Mouse (Mus musculus): ENCODE data around the gene Phf23. TPM values are rescaled to one million over a fixed set of nuclear protein-coding genes. Genes with fewer than 3 reads are reported as not detected.
A peak's percentile ranks its signal among the peaks of the same experiment; 100 is the strongest.

Gene Phf23
- polyA plus RNA-seq, 1 experiment from 2014 or later = 36.6 TPM

DNA sequence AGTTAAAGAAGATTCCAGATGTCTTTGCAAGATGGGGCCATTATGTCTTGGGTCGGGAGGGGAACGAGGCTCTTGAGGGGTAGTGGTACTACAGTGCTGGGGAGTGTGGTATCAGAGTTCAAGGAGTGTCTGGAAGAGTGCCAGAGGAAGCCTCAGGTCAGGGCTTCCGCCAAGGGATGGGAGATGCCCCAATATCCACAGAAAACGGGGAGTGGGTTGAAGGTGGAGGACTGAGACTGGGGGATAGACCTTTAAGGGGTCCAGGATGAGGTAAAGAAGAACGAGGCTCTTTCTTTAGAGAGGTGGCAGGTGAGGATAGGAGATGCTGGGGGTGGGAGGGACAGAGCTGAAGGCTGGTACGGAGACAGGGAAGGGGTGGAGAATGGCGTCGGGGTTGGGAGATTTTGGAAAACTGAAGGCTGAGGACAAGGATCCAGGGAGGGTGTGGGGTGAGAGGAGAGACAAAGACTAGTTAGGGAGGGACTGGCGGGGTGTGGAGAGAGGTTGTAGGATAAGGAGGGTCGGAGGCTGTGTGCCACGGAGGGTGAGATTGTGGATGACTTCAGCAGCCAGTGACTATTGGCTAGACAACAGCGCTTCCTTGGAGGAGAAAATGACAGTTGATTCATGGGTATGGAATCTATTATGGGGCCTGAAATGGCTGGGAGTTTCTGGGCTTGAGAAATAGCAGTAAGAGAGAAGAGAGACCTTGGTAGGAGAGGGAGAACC, 33.0 kb downstream of the Phf23 start:
- 0 out of 2 replicates have a peak overlapping the region, but pooled peaks have one; percentile 8 for H3K9ac ChIP-seq (ENCODE audit: low read depth, low read length)
- H3K36me3 ChIP-seq (ENCODE audit: control insufficient read depth, insufficient read depth, low read length) = peaks cover 10% of the 10 kb centered on the region; the same call in 1 of the 2 replicates
- no peaks in the 10 kb centered on the region; the same call in 1 of the 2 replicates for H3K27me3 ChIP-seq (replicated peaks; ENCODE audit: control insufficient read depth, insufficient read depth, low read length)
- peak overlapping the region; percentile 14; the same call in 1 of the 2 replicates for H3K4me3 ChIP-seq (ENCODE audit: low read depth, low read length)
- H3K4me2 ChIP-seq = peak overlapping the region; percentile 46
- DNase-seq (ENCODE audit: low spot score) = no peak
- no peaks in the 10 kb centered on the region for H3K9me3 ChIP-seq (ENCODE audit: control insufficient read depth, low read length)
- peaks cover 44% of the 10 kb centered on the region for H3K4me1 ChIP-seq (replicated peaks; ENCODE audit: control insufficient read depth, insufficient read depth, low read length)
- ATAC-seq (replicated peaks; ENCODE audit: low FRiP score) = no peak
- H3K27ac ChIP-seq (ENCODE audit: low read depth, low read length) = peak overlapping the region; percentile 41
- whole genome bisulfite sequencing = 25% methylated on average over 12 of the region's 12 CpGs

DNA sequence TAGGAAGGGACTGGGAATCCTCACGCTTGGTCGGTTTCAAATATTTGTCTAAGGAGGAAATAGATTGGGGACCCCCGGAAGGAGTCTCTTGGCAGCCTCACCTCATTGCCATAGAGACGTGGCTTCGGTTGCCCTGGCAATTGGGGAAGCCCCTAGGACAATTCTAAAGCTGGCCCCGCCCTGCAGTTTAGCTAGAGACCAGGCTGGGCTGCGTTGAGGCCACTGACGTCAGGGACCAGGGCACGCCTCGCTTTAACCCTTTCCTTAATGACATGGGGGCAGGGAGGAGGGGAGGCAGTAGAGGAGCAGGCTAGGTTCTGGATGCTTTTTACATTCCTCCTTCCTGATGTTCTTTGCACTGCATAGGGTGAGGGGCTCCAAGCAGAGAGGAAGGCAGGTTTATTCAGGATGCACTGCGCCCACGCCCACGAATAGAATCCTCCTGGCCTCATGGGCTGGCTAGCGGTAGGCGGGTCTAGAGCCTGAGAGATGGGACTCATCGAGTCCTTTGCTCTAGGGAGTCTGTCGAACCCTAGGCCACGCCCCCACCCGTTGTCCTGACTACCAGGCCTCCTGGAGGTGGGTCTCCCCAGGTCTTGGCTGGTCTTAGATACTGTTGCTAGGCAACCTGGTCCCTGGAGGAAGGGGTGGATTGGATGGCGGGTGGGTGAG, 33.7 kb downstream of the Phf23 start:
- peak overlapping the region; percentile 41 for H3K27ac ChIP-seq (ENCODE audit: low read depth, low read length)
- peak; percentile 72 for ATAC-seq (replicated peaks; ENCODE audit: low FRiP score)
- WGBS = 4% methylated on average over 20 of the region's 20 CpGs

DNA sequence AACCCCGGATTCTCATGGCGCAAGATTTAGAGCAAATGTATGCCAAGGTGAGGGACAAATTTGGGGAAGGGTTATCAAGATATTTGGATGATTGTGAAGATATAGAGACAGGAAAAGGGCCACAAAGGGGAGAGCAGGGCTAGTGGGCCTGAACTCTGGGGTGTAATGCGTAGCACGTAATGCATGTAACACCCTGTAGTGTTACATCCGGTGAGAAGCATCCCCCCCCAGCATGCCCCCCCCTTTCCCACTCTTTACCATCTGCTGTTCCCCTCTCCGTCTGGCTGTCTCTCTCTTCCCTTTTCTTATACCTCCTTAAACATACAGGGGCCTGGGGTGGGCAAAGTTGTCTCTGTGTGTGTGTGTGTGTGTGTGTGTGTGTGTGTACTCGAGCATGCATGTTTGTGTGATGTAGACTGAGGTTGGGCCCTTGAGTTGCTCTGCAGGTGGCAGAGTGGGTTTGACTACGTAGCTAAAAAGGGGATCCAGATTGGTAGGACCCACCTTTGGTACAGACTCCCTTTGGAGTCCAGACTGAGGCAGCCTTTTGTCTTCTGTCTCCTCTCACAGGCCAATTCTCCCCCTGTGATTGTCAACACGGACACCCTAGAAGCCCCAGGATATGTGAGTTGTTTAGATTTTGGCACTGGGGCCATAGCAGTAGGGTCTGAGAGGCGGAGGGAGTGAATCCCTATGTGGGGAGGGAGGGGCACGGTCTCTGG, 34.4 kb downstream of the Phf23 start:
- no peak for DNase-seq (ENCODE audit: low spot score)
- H3K27ac ChIP-seq (ENCODE audit: low read depth, low read length) = no peak overlapping the region
- peaks cover 39% of the 10 kb centered on the region for H3K4me1 ChIP-seq (replicated peaks; ENCODE audit: control insufficient read depth, insufficient read depth, low read length)
- no peak overlapping the region for H3K4me3 ChIP-seq (ENCODE audit: low read depth, low read length)
- H3K27me3 ChIP-seq (replicated peaks; ENCODE audit: control insufficient read depth, insufficient read depth, low read length) = no peaks in the 10 kb centered on the region
- ATAC-seq (replicated peaks; ENCODE audit: low FRiP score) = no peak
- peaks cover 14% of the 10 kb centered on the region; the same call in 1 of the 2 replicates for H3K36me3 ChIP-seq (ENCODE audit: control insufficient read depth, insufficient read depth, low read length)
- WGBS = 58% methylated on average over 11 of the region's 11 CpGs
- H3K9ac ChIP-seq (ENCODE audit: low read depth, low read length) = no peak overlapping the region
- H3K9me3 ChIP-seq (ENCODE audit: control insufficient read depth, low read length) = no peaks in the 10 kb centered on the region
- peak overlapping the region; percentile 46 for H3K4me2 ChIP-seq

More for the DNA sequence above, 33.7 kb downstream of the Phf23 start:
- H3K27me3 ChIP-seq (replicated peaks; ENCODE audit: control insufficient read depth, insufficient read depth, low read length) = no peaks in the 10 kb centered on the region
- H3K36me3 ChIP-seq (ENCODE audit: control insufficient read depth, insufficient read depth, low read length) = peaks cover 12% of the 10 kb centered on the region; the same call in 1 of the 2 replicates
- peak overlapping the region; percentile 14; the same call in 1 of the 2 replicates for H3K4me3 ChIP-seq (ENCODE audit: low read depth, low read length)
- 0 out of 2 replicates have a peak overlapping the region, but pooled peaks have one; percentile 8 for H3K9ac ChIP-seq (ENCODE audit: low read depth, low read length)
- peaks cover 40% of the 10 kb centered on the region for H3K4me1 ChIP-seq (replicated peaks; ENCODE audit: control insufficient read depth, insufficient read depth, low read length)
- DNase-seq (ENCODE audit: low spot score) = peak; percentile 77
- no peaks in the 10 kb centered on the region for H3K9me3 ChIP-seq (ENCODE audit: control insufficient read depth, low read length)
- H3K4me2 ChIP-seq = peak overlapping the region; percentile 46

DNA sequence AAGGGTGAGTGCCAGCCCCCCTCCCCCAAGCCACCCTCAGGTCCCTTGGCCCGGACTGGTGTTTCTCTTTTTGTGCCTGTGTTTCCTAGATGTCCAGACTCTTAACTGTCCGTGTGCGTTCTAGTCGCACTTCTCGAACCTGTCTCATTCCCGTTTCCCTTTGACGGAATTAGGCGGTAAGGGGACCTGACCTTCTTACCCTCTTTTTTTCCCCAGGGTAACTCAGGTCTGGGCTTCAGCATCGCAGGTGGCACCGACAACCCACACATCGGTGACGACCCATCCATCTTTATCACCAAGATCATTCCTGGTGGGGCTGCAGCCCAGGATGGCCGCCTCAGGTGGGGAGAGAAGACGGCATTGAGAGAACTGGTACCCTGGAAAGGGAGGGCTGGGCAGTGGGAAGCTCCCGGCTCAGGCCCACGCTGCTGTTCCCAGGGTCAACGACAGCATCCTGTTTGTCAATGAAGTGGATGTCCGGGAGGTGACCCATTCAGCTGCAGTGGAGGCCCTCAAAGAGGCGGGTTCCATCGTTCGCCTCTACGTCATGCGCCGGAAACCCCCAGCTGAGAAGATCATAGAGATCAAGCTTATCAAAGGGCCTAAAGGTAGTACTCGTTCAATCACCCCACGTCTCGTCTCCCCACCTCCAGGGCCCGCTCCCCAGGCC, 35.2 kb downstream of the Phf23 start:
- 95% methylated on average over 28 of the region's 28 CpGs for WGBS
- no peak overlapping the region for H3K27ac ChIP-seq (ENCODE audit: low read depth, low read length)
- H3K4me3 ChIP-seq (ENCODE audit: low read depth, low read length) = no peak overlapping the region
- H3K9ac ChIP-seq (ENCODE audit: low read depth, low read length) = no peak overlapping the region
- H3K36me3 ChIP-seq (ENCODE audit: control insufficient read depth, insufficient read depth, low read length) = peaks cover 14% of the 10 kb centered on the region; the same call in 1 of the 2 replicates
- ATAC-seq (replicated peaks; ENCODE audit: low FRiP score) (no peak), DNase-seq (ENCODE audit: low spot score) (no peak)
- H3K4me1 ChIP-seq (replicated peaks; ENCODE audit: control insufficient read depth, insufficient read depth, low read length) = peaks cover 38% of the 10 kb centered on the region
- H3K27me3 ChIP-seq (replicated peaks; ENCODE audit: control insufficient read depth, insufficient read depth, low read length) = no peaks in the 10 kb centered on the region
- no peaks in the 10 kb centered on the region for H3K9me3 ChIP-seq (ENCODE audit: control insufficient read depth, low read length)
- H3K4me2 ChIP-seq = no peak overlapping the region

DNA sequence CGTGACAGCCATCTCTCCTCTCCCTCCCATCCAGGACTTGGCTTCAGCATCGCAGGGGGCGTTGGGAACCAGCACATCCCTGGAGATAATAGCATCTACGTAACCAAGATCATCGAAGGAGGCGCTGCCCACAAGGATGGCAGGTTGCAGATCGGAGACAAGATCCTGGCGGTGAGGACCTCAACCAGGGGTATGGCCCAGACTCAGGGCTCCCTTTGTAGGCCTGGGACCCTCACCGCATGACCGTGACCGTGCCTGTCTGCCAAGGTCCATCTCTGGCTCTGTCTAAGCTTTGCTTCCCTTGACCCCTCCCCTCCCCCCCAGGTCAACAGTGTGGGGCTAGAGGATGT, 35.7 kb downstream of the Phf23 start:
- no peak overlapping the region for H3K9ac ChIP-seq (ENCODE audit: low read depth, low read length)
- H3K4me1 ChIP-seq (replicated peaks; ENCODE audit: control insufficient read depth, insufficient read depth, low read length) = peaks cover 33% of the 10 kb centered on the region
- no peaks in the 10 kb centered on the region for H3K9me3 ChIP-seq (ENCODE audit: control insufficient read depth, low read length)
- H3K27ac ChIP-seq (ENCODE audit: low read depth, low read length) = no peak overlapping the region
- H3K4me3 ChIP-seq (ENCODE audit: low read depth, low read length) = no peak overlapping the region
- peaks cover 14% of the 10 kb centered on the region; the same call in 1 of the 2 replicates for H3K36me3 ChIP-seq (ENCODE audit: control insufficient read depth, insufficient read depth, low read length)
- DNase-seq (ENCODE audit: low spot score) (no peak), ATAC-seq (replicated peaks; ENCODE audit: low FRiP score) (no peak)
- 95% methylated on average over 11 of the region's 11 CpGs for WGBS
- no peak overlapping the region for H3K4me2 ChIP-seq
- no peaks in the 10 kb centered on the region for H3K27me3 ChIP-seq (replicated peaks; ENCODE audit: control insufficient read depth, insufficient read depth, low read length)

DNA sequence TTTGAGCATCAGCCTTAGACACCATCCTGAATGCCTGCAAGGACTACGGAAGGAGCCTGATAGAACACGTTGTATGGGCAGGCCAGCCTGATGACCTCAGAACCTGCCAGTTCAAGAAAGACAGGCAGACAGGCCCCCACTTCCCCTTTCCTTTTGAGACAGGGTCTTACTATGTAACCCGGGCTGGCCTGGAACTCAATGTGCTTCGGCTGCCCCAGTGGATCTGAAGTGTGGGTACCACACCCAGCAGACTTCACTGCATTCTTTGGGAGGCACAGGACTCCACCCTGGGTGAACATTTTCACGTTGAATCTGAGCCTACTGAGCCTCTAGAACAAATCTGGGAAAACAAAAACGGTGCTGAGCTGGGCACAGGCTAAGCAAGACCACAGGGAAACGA, 42.6 kb downstream of the Phf23 start:
- H3K9ac ChIP-seq (ENCODE audit: low read depth, low read length) = no peak overlapping the region
- ATAC-seq (replicated peaks; ENCODE audit: low FRiP score) (no peak), DNase-seq (ENCODE audit: low spot score) (no peak)
- H3K36me3 ChIP-seq (ENCODE audit: control insufficient read depth, insufficient read depth, low read length) = peaks cover 4% of the 10 kb centered on the region; the same call in 1 of the 2 replicates
- no peak overlapping the region for H3K4me2 ChIP-seq
- H3K27ac ChIP-seq (ENCODE audit: low read depth, low read length) = no peak overlapping the region
- no peaks in the 10 kb centered on the region for H3K27me3 ChIP-seq (replicated peaks; ENCODE audit: control insufficient read depth, insufficient read depth, low read length)
- WGBS = 64% methylated on average over 7 of the region's 7 CpGs
- no peak overlapping the region for H3K4me3 ChIP-seq (ENCODE audit: low read depth, low read length)
- H3K9me3 ChIP-seq (ENCODE audit: control insufficient read depth, low read length) = no peaks in the 10 kb centered on the region
- peaks cover 4% of the 10 kb centered on the region; the same call in 1 of the 2 replicates for H3K4me1 ChIP-seq (replicated peaks; ENCODE audit: control insufficient read depth, insufficient read depth, low read length)

DNA sequence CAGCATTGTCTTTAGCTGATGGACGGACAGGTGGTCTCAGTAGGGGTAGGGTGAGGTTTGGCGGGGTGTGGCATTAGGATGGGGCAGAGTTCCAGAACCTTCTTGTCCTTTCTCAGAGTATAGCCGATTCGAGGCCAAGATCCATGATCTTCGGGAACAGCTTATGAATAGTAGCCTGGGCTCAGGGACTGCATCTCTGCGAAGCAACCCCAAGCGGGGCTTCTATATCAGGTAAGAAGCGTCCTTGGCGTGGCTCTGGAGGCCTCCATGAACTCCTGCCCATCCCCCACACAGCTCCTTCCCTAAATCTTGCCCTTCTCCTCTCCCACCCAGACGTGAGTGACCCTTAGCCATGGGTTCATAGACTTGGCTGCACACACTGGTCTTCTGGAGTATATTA, 44.1 kb downstream of the Phf23 start:
- no peak overlapping the region for H3K4me3 ChIP-seq (ENCODE audit: low read depth, low read length)
- 88% methylated on average over 10 of the region's 10 CpGs for WGBS
- no peak for ATAC-seq (replicated peaks; ENCODE audit: low FRiP score)
- no peak overlapping the region for H3K4me2 ChIP-seq
- peaks cover 4% of the 10 kb centered on the region; the same call in 1 of the 2 replicates for H3K4me1 ChIP-seq (replicated peaks; ENCODE audit: control insufficient read depth, insufficient read depth, low read length)
- no peaks in the 10 kb centered on the region for H3K9me3 ChIP-seq (ENCODE audit: control insufficient read depth, low read length)
- no peak overlapping the region for H3K9ac ChIP-seq (ENCODE audit: low read depth, low read length)
- H3K27ac ChIP-seq (ENCODE audit: low read depth, low read length) = no peak overlapping the region
- H3K36me3 ChIP-seq (ENCODE audit: control insufficient read depth, insufficient read depth, low read length) = no peaks in the 10 kb centered on the region; the same call in 1 of the 2 replicates
- no peaks in the 10 kb centered on the region for H3K27me3 ChIP-seq (replicated peaks; ENCODE audit: control insufficient read depth, insufficient read depth, low read length)
- DNase-seq (ENCODE audit: low spot score) = no peak

DNA sequence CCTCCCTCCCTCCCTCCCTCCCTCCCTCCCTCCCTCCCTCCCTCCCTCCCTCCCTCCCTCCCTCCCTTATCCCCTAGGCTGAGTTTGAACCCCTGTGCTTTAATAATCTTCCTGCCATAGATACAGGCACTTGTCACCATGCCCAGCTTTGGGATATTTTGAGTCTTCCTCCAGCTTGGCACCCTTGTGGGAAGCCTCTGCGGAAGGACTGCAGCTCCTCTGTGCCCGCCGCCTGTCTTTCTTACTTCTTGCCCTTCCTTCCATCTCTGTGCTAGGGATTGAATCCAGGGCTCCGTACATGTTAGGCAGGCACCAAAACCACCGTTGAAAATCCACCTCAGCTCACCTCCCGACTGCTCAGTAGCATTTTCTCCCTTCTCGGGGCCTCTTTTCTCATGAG, 44.6 kb downstream of the Phf23 start:
- H3K36me3 ChIP-seq (ENCODE audit: control insufficient read depth, insufficient read depth, low read length) = no peaks in the 10 kb centered on the region; the same call in 1 of the 2 replicates
- ATAC-seq (replicated peaks; ENCODE audit: low FRiP score) = no peak

More for the DNA sequence above, 44.6 kb downstream of the Phf23 start:
- H3K4me1 ChIP-seq (replicated peaks; ENCODE audit: control insufficient read depth, insufficient read depth, low read length) = peaks cover 4% of the 10 kb centered on the region; the same call in 1 of the 2 replicates
- no peak for DNase-seq (ENCODE audit: low spot score)
- H3K4me3 ChIP-seq (ENCODE audit: low read depth, low read length) = no peak overlapping the region
- H3K27me3 ChIP-seq (replicated peaks; ENCODE audit: control insufficient read depth, insufficient read depth, low read length) = no peaks in the 10 kb centered on the region
- no peak overlapping the region for H3K9ac ChIP-seq (ENCODE audit: low read depth, low read length)
- WGBS = 72% methylated on average over 7 of the region's 7 CpGs
- H3K27ac ChIP-seq (ENCODE audit: low read depth, low read length) = no peak overlapping the region
- no peaks in the 10 kb centered on the region for H3K9me3 ChIP-seq (ENCODE audit: control insufficient read depth, low read length)
- H3K4me2 ChIP-seq = no peak overlapping the region

Data from liver, embryonic 11.5 days (tissue).